Mouse (Mus musculus) hindbrain, embryonic 16.5 days (tissue): ENCODE data around the gene Bmp8a. TPM values are rescaled to one million over a fixed set of nuclear protein-coding genes. Genes with fewer than 3 reads are reported as not detected.

Source experiments
- ATAC-seq: fragments of 200-750 bp; cut with Nextera tagmentation; 2 replicates; pipeline ENCODE4 v1.8.0; 2017; ENCODE audit warnings: moderate TSS enrichment, moderate library complexity
- H3K27ac ChIP-seq: fragments of 300-500 bp; sonication (generic); 2 replicates; pipeline ENCODE4 v1.5.1; 2014; ENCODE audit warnings: low read depth, mild to moderate bottlenecking, control low read depth, low read length, moderate library complexity
- H3K27me3 ChIP-seq: fragments of 300-500 bp; sonication (generic); replicated peaks from 2 replicates; pipeline ENCODE4 v1.6.1; 2014; ENCODE audit warnings: low read length; ENCODE audit not compliant: control insufficient read depth, insufficient read depth
- H3K36me3 ChIP-seq: fragments of 300-500 bp; sonication (generic); 2 replicates; pipeline ENCODE4 v1.6.1; 2014; ENCODE audit warnings: mild to moderate bottlenecking, low read length, moderate library complexity, mixed read lengths; ENCODE audit not compliant: control insufficient read depth, insufficient read depth
- H3K4me1 ChIP-seq: fragments of 300-500 bp; sonication (generic); 2 replicates; pipeline ENCODE4 v1.6.1; 2014; ENCODE audit warnings: low read depth, low read length; ENCODE audit not compliant: control insufficient read depth, insufficient read depth
- H3K4me2 ChIP-seq: fragments of 300-500 bp; sonication (generic); 2 replicates; pipeline ENCODE4 v1.6.1; 2014; ENCODE audit warnings: mild to moderate bottlenecking, low read length, control low read depth, moderate library complexity
- H3K4me3 ChIP-seq: fragments of 300-500 bp; sonication (generic); 2 replicates; pipeline ENCODE4 v1.5.1; 2014; ENCODE audit warnings: mild to moderate bottlenecking, low read length, control low read depth, moderate library complexity
- H3K9ac ChIP-seq: fragments of 300-500 bp; sonication (generic); 2 replicates; pipeline ENCODE4 v1.6.1; 2014; ENCODE audit warnings: low read depth, mild to moderate bottlenecking, control low read depth, low read length, moderate library complexity
- H3K9me3 ChIP-seq: fragments of 300-500 bp; sonication (generic); 2 replicates; pipeline ENCODE4 v1.6.1; 2014; ENCODE audit warnings: mild to moderate bottlenecking, low read length, moderate library complexity; ENCODE audit not compliant: control insufficient read depth
- WGBS: fragments of 180-500 bp; shearing (Covaris S2); extraction: QIAGEN DNeasy Blood & Tissue Kit; methylation state at CpG from one replicate; pipeline ENCODE4 v1.1.7; 2014; 5-methylcytosine and 5-hydroxymethylcytosine counted together
- polyA plus RNA-seq: library from polyadenylated mRNA; unstranded; fragments of >200 nt; fragmentation: Nextera tagmentation; extraction: Ambion mirVana; gene quantifications from 2 replicates; pipeline ENCODE4 v1.2.1, GENCODE M21; 2015

Bmp8a gene
- polyA plus RNA-seq, 1 experiment from 2014 or later: 0.26 TPM

DNA sequence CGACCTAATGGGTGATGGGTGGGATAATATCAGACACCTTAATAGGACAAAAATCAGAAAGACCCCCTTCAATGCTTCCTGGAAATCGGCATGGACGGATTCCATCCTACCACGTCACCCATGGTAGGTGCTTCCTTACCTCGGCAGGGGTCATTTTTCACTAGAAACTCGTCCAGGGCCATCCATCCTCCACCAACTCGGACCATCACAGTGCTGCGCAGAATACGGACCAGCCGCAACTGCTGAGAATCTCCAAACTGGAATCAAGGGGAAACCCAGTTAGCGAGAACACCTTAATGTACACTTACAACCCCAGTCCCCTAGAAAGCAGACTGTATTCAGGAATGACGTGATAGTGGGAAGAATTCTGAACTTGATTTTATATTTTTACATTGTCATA, 17.7 kb upstream of the Bmp8a start:
- H3K4me1 ChIP-seq: no peaks in the 10 kb centered on the region
- no peak overlapping the region for H3K4me3 ChIP-seq
- H3K27ac ChIP-seq: no peak overlapping the region
- no peaks in the 10 kb centered on the region for H3K9me3 ChIP-seq
- no peaks in the 10 kb centered on the region for H3K27me3 ChIP-seq
- ATAC-seq: no peak
- WGBS: 97% methylated on average over 12 of the region's 12 CpGs
- H3K4me2 ChIP-seq: no peak overlapping the region
- H3K36me3 ChIP-seq: peaks cover 63% of the 10 kb centered on the region
- H3K9ac ChIP-seq: no peak overlapping the region

DNA sequence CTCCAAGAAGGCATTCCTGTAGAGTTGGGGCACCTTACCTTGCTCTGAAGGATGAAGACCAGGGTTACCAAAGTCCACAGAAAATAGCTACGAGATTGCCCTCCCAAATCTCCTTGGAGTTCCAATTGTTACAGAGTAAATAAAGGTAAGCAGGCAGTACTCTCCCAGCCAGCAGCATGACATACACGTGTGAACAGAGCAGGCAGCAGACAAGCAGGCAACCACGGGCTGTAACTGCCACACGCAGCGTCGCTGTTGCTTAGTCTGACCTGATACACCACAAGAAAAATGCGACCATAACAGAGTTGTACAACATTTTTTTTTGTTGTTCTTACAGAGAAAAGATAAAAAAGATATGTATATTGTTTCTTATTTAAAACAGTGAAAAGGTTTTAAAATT, 15.6 kb upstream of the Bmp8a start:
- ATAC-seq: no peak
- no peak overlapping the region for H3K27ac ChIP-seq
- no peak overlapping the region for H3K4me2 ChIP-seq
- H3K4me1 ChIP-seq: no peaks in the 10 kb centered on the region
- no peak overlapping the region for H3K9ac ChIP-seq
- peaks cover 62% of the 10 kb centered on the region for H3K36me3 ChIP-seq
- no peak overlapping the region for H3K4me3 ChIP-seq
- WGBS: 96% methylated on average over 7 of the region's 7 CpGs
- no peaks in the 10 kb centered on the region for H3K27me3 ChIP-seq
- H3K9me3 ChIP-seq: no peaks in the 10 kb centered on the region

DNA sequence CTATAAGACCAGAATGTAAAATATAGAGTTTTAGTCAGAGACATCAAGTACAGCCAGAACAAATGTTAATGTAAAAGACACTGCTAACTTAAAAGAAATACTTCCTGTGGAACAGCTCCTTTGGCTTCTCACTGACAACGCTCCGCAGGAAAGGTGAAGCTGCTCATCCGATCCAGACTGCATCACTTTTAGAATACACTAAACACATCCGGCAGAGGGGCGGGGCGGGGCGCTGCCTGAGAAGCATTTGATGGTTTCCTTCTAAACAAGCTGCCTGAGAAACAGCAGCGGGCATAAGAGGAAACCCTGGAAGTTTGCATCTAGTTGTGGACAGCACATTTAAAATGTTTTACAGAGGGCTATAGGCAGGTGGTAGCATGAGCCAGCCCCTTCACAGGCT, 12.9 kb upstream of the Bmp8a start:
- H3K4me3 ChIP-seq: no peak overlapping the region
- no peaks in the 10 kb centered on the region for H3K27me3 ChIP-seq
- no peak overlapping the region for H3K4me2 ChIP-seq
- no peak overlapping the region for H3K27ac ChIP-seq
- WGBS: 94% methylated on average over 8 of the region's 8 CpGs
- no peak for ATAC-seq
- H3K4me1 ChIP-seq: no peaks in the 10 kb centered on the region
- peaks cover 59% of the 10 kb centered on the region for H3K36me3 ChIP-seq
- H3K9me3 ChIP-seq: no peaks in the 10 kb centered on the region
- no peak overlapping the region for H3K9ac ChIP-seq

DNA sequence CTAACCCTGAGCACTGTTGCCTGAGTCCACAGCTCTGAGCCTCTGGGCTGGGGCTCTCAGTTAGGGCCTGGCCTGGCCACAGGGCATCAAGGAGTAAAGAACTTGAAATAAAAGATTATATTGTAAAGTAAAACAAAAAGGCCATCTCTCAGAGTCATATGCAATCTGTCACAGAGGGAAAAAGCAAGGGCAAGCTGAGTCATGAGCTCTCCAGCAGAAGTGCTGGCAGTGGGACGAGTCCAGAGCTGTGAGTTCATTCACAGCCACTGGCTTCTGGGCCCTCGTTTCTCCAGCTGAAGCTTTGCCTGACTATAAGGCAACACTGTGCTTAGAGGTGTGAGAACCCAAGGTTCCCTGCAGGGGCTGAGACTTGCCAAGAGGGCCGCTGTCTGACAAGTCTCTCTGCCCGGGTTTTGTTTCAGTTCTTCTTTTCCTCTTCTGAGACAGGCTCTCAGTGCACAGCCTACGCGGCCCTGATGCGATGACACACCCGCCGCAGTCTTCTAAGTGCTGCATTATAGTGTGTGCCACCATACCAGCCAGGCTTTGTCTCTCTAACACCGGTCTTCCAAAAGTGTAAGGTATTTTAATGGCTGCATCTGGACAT, 10.3 kb upstream of the Bmp8a start:
- no peak for ATAC-seq
- no peaks in the 10 kb centered on the region for H3K9me3 ChIP-seq
- H3K4me1 ChIP-seq: no peaks in the 10 kb centered on the region
- 92% methylated on average over 10 of the region's 10 CpGs for WGBS
- H3K27ac ChIP-seq: no peak overlapping the region
- no peak overlapping the region for H3K9ac ChIP-seq
- H3K27me3 ChIP-seq: no peaks in the 10 kb centered on the region
- H3K4me2 ChIP-seq: no peak overlapping the region
- H3K4me3 ChIP-seq: no peak overlapping the region
- peaks cover 58% of the 10 kb centered on the region for H3K36me3 ChIP-seq

DNA sequence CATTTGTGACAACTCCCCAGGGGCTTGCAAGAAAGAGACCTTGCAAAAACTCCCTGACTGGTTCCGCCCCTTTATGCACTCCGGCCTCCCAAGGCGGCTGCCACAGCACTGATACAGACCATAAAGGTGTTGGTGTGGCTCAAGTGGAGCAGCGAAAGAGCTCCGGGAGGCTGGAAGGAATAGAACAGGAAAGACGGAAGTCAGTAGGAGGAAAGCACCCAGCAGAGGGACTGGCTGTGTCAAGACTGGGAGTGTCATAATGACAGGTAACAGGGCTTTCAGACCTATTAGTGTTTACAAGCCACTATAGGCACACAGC, 378 bp upstream of the Bmp8a start:
- ATAC-seq: peak; percentile 18
- H3K9me3 ChIP-seq: no peaks in the 10 kb centered on the region
- peak overlapping the region; percentile 54 for H3K4me3 ChIP-seq
- H3K4me2 ChIP-seq: peak overlapping the region; percentile 87
- H3K4me1 ChIP-seq: peaks cover 13% of the 10 kb centered on the region
- H3K27me3 ChIP-seq: peaks cover 30% of the 10 kb centered on the region
- WGBS: 16% methylated on average over 6 of the region's 6 CpGs
- H3K9ac ChIP-seq: no peak overlapping the region; the same call in 1 of the 2 replicates
- peaks cover 9% of the 10 kb centered on the region for H3K36me3 ChIP-seq
- H3K27ac ChIP-seq: no peak overlapping the region

DNA sequence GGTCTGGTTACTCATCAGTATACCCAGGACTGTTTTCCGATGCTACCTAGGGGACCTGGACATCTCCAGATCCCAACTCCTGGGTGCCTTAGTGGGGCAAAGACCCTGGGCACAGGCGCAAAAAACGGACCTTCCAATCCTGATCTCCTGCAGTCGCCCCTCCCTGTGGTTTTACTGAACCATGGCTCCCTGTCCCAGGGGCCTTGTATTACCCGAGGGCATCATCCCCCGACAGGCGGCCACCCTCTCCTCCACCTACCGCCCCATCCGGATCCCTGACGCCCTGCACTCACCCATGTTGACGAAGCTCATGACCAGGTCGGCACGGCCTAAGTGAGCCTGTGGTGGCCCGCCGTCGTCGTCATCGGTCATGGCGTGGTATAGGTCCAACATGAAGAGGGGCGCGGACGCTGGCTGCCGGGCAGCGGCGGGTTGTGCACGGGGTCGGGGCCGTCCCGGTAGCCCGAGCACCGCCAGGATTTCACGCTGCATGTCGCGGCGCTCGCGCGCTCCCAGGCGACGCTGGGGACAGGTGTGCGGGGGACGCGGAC, 886 bp downstream of the Bmp8a start:
- Histone ChIP-seq H3K9ac (peak overlapping the region; percentile 55; the same call in 1 of the 2 replicates), H3K36me3 (0 out of 2 replicates have a peak, but pooled peaks cover 3% of the 10 kb centered on the region), H3K4me1 (peaks cover 13% of the 10 kb centered on the region), H3K9me3 (no peaks in the 10 kb centered on the region), H3K27me3 (peaks cover 30% of the 10 kb centered on the region), H3K4me2 (peak overlapping the region; percentile 87), H3K4me3 (peak overlapping the region; percentile 54), H3K27ac (no peak overlapping the region)
- peak; percentile 37 for ATAC-seq
- 4% methylated on average over 32 of the region's 43 CpGs for WGBS

DNA sequence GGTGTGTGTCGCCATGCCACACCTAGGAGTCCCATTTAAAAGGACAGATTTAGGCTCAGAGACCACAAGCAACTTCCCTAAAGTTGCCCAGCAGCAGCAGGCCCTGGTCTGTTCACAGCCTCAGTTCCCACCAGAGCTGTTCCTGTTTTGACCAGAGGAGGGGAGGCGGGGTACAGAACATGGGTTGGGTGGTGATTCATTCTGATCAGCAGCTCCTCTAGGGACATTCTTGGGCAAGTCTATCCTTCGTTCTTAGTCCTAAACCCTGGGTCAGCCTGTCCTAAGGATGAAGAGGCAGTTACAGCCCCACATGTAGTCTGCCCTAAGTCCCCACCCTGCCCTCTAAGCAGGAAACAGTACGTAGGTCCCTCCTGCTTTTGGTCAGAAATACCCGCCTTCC, 2.8 kb downstream of the Bmp8a start:
- 70% methylated on average over 5 of the region's 5 CpGs for WGBS
- Histone ChIP-seq H3K4me1 (peaks cover 13% of the 10 kb centered on the region), H3K4me3 (no peak overlapping the region), H3K27me3 (peaks cover 30% of the 10 kb centered on the region), H3K4me2 (no peak overlapping the region), H3K9ac (no peak overlapping the region), H3K27ac (no peak overlapping the region), H3K9me3 (no peaks in the 10 kb centered on the region), H3K36me3 (no peaks in the 10 kb centered on the region)
- no peak for ATAC-seq

DNA sequence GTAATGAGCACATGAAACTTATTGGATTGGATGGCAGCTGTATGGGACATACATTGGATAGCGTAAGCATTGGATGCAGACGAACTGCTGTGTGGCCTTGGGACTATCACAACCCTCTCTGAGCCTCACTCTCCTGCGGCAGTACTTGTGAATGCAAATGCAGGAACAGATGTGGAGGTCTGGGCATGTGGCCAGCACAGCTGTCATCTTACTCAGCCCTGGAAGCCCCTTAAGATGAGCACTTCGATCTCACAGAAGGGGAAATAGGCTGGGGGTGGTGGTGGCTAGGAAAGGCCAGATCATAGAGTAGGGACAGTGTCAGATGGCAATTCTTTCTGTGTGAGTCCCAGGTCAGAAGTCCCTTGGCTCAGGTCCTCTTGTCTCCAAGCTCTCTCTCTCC, 5.4 kb downstream of the Bmp8a start:
- Histone ChIP-seq H3K9me3 (no peaks in the 10 kb centered on the region), H3K27me3 (peaks cover 16% of the 10 kb centered on the region), H3K4me2 (no peak overlapping the region), H3K36me3 (no peaks in the 10 kb centered on the region), H3K4me1 (peaks cover 6% of the 10 kb centered on the region), H3K4me3 (no peak overlapping the region), H3K9ac (no peak overlapping the region), H3K27ac (no peak overlapping the region)
- WGBS: 69% methylated on average over 4 of the region's 4 CpGs
- no peak for ATAC-seq

DNA sequence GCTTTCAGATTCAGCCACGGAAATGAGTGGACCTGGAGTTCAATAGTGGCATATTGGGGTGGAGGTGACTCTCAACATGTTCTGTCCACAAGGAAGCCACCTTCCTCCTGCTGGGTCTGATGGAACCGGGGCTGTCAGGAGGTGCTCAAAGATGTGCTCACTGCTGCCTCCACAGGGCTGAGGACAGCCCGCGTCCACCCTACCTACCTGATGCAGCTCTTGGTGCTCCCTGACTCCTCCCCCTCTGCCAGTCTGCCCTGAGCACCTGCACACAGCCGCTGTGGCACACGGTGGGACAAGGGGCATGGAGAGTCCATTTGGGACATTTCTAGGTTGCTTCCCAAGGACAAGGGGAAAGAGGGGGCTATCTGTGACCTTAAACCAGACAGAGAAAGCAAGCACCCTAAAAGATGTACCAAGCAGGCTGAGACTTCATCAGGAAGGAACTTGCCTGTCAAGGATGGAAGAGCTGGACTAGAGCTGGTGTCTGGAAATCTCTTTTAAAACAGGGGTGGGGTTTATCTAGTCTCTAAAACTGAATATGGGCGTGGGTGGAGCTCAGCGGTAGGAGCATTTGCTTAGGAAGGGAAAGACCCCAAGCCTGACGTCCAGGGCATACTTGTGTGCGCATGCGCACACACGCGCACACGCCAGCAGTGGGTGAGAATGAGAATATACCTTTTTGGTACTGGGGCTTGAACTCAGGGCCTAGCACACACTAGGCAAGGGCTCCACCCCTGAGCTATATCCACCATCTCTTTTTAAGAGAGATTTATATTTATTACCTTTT, 7.1 kb downstream of the Bmp8a start:
- no peak for ATAC-seq
- Histone ChIP-seq H3K27ac (no peak overlapping the region), H3K9me3 (no peaks in the 10 kb centered on the region), H3K9ac (no peak overlapping the region), H3K4me1 (no peaks in the 10 kb centered on the region), H3K27me3 (no peaks in the 10 kb centered on the region; the same call in none of the 2 replicates), H3K4me2 (no peak overlapping the region), H3K36me3 (no peaks in the 10 kb centered on the region), H3K4me3 (no peak overlapping the region)
- WGBS: 68% methylated on average over 14 of the region's 14 CpGs
